Mouse (Mus musculus) hindbrain, postnatal 0 days (tissue): ENCODE results near the gene Slc6a2. TPM values are rescaled to one million over a fixed set of nuclear protein-coding genes. Genes with fewer than 3 reads are reported as not detected.

ENCODE experiments used
- ATAC-seq: fragments of 200-750 bp; cut with Nextera tagmentation; 2 replicates; pipeline ENCODE4 v1.8.0; 2017; ENCODE audit warnings: mild to moderate bottlenecking, moderate TSS enrichment, moderate library complexity
- DNase-seq: peaks from one replicate; pipeline ENCODE4 v3.0.0-alpha.2; 2015; ENCODE audit warnings: low spot score
- H3K27ac ChIP-seq: fragments of 300-500 bp; sonication (generic); 2 replicates; pipeline ENCODE4 v1.5.1; 2014; ENCODE audit warnings: mild to moderate bottlenecking
- H3K27me3 ChIP-seq: fragments of 300-500 bp; sonication (generic); 2 replicates; pipeline ENCODE4 v1.6.1; 2014; ENCODE audit warnings: low read length, mixed read lengths; ENCODE audit not compliant: insufficient read depth
- H3K36me3 ChIP-seq: fragments of 300-500 bp; sonication (generic); 2 replicates; pipeline ENCODE4 v1.6.1; 2014; ENCODE audit warnings: low read length, mixed read lengths; ENCODE audit not compliant: insufficient read depth
- H3K4me1 ChIP-seq: fragments of 300-500 bp; sonication (generic); 2 replicates; pipeline ENCODE4 v1.6.1; 2014; ENCODE audit warnings: antibody characterized with exemption, low read length, mixed read lengths; ENCODE audit not compliant: insufficient read depth
- H3K4me2 ChIP-seq: fragments of 300-500 bp; sonication (generic); 2 replicates; pipeline ENCODE4 v1.6.1; 2014; ENCODE audit warnings: low read depth, mild to moderate bottlenecking, low read length, moderate library complexity, mixed read lengths
- H3K4me3 ChIP-seq: fragments of 300-500 bp; sonication (generic); 2 replicates; pipeline ENCODE4 v1.5.1; 2014; ENCODE audit warnings: low read length
- H3K9ac ChIP-seq: fragments of 300-500 bp; sonication (generic); replicated peaks from 2 replicates; pipeline ENCODE4 v1.6.1; 2014; ENCODE audit warnings: mild to moderate bottlenecking, low read length, moderate library complexity, mixed read lengths
- H3K9me3 ChIP-seq: fragments of 300-500 bp; sonication (generic); 2 replicates; pipeline ENCODE4 v1.6.1; 2016; ENCODE audit warnings: low read length, mixed read lengths
- CTCF ChIP-seq: IDR thresholded peaks from 2 replicates; pipeline ENCODE4 v1.5.1; 2016; ENCODE audit warnings: antibody characterized with exemption, control low read depth, low read depth
- WGBS: fragments of 180-500 bp; shearing (Covaris S2); extraction: QIAGEN DNeasy Blood & Tissue Kit; methylation state at CpG from one replicate; pipeline ENCODE4 v1.1.7; 2014; 5-methylcytosine and 5-hydroxymethylcytosine counted together
- microRNA-seq, 2 experiments: library from miRNA; unstranded; fragments of <30 nt; microRNA quantifications; one replicate each; pipeline ENCODE4; 2016
- polyA plus RNA-seq: library from polyadenylated mRNA; unstranded; fragments of >200 nt; fragmentation: Nextera tagmentation; extraction: Ambion mirVana; gene quantifications from 2 replicates; pipeline ENCODE4 v1.2.1, GENCODE M21; 2015
- total RNA-seq: library from RNA; depleted of rRNA; stranded (reverse); fragments of >200 nt; gene quantifications from 2 replicates; pipeline ENCODE4 v1.2.3, GENCODE M21; 2014; rRNA removed

Slc6a2 gene
- total and polyA plus RNA-seq, 2 experiments from 2014 or later = 6.6 to 10.6 TPM

- Histone ChIP-seq H3K4me2 (no peak within 1 kb of the TSS), H3K4me1 (no peaks in the 10 kb centered on the region), H3K4me3 (no peak within 1 kb of the TSS), H3K9ac (no peak within 1 kb of the TSS), H3K27ac (no peak within 1 kb of the TSS), H3K9me3 (no peaks in the 10 kb centered on the region), H3K36me3 (no peaks in the 10 kb centered on the region), H3K27me3 (no peaks in the 10 kb centered on the region)
- DNase-seq = no peak
- TF ChIP-seq CTCF = no peak
- ATAC-seq = no peak
- WGBS = 92% methylated on average over 3 of the region's 3 CpGs
Measured at GRCm38 (mm10) chr8:93048092-93048491, 88.2 kb downstream of the Slc6a2 start, which contains the start of gene Ces1a. Ces1a (minus strand) TSS chr8:93048192.

DNA sequence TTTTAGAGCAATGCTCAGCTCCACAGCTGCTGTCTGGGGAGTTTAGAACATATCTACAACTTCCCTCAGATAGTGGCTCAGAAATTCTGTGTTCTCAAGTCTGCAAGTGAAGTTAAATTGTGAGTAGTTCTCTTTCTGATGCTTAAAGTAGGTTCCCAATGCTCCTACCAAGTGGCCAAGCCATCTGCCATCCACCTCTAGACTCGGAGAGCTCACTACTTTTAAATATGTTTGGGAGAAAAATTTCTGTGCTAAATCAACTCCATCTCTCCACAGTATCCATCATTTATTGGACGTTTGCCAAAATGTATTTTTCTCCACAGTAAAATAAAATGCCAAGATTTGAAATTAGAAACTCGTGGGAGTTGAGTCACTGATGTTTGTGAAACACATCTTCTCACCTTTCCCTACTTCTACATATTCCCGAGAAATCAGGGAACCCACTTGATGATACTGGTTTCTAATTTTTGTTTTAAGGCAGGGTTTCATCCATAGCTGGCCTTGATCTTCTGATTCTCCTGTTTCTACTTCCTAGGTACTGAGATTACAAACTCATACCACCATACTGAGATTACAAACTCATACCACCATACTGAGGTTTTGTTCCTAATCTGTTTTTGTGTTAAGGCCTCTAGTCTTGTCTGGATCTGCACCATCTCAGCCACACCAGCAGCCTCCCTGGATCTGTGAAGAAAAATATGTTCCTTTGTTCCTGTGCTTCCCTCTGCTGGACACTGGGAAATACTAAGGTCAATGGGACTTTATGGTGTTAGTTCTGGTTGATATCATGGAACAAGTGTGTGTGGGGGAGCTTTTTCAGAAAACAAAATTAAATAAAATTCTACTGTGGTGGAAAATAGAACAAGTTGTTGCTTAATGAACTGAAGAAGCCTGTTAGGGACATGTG lies 88.9 kb downstream of the Slc6a2 start:
- H3K36me3 ChIP-seq = no peaks in the 10 kb centered on the region
- H3K9me3 ChIP-seq = no peaks in the 10 kb centered on the region
- no peak overlapping the region for H3K4me3 ChIP-seq
- no peaks in the 10 kb centered on the region for H3K4me1 ChIP-seq
- H3K9ac ChIP-seq = no peak overlapping the region
- ATAC-seq (no peak), DNase-seq (no peak)
- H3K4me2 ChIP-seq = no peak overlapping the region
- 61% methylated on average over 4 of the region's 4 CpGs for WGBS
- H3K27ac ChIP-seq = no peak overlapping the region
- H3K27me3 ChIP-seq = no peaks in the 10 kb centered on the region
- TF ChIP-seq CTCF = peak; percentile 29

Small RNA genes lying within 50 kb of the gene (microRNA-seq; reads per million reads assigned to microRNA genes)
- 0 reads per million in 2 experiments for gene Gm22151

Other genes with a start within 250 kb of the Slc6a2 start
- gene Mmp2, start 132.8 kb upstream of the Slc6a2 start, total RNA-seq = 12.7 and 16.9 TPM in 2 replicates
- gene Mmp2, start 132.8 kb upstream of the Slc6a2 start, polyA plus RNA-seq = 13.0 and 16.1 TPM in 2 replicates
- gene Lpcat2, start 104.7 kb upstream of the Slc6a2 start, total RNA-seq = 6.2 and 10.9 TPM in 2 replicates
- gene Lpcat2, start 104.7 kb upstream of the Slc6a2 start, polyA plus RNA-seq = 12.7 and 12.8 TPM in 2 replicates
- 0.68 TPM in 1 of 2 replicates, not detected in the other for gene Capns2, start 58.7 kb upstream of the Slc6a2 start, total RNA-seq
- not detected in 2 replicates for gene Capns2, start 58.7 kb upstream of the Slc6a2 start, polyA plus RNA-seq
- not detected in 2 replicates for gene Ces1a, start 88.1 kb downstream of the Slc6a2 start, total RNA-seq
- gene Ces1a, start 88.1 kb downstream of the Slc6a2 start, polyA plus RNA-seq = not detected in 2 replicates
- gene Ces1b, start 119.9 kb downstream of the Slc6a2 start, total RNA-seq = not detected in 2 replicates
- gene Ces1b, start 119.9 kb downstream of the Slc6a2 start, polyA plus RNA-seq = not detected in 2 replicates
- not detected in 2 replicates for gene Ces1c, start 171.2 kb downstream of the Slc6a2 start, total RNA-seq
- not detected in 2 replicates for gene Ces1c, start 171.2 kb downstream of the Slc6a2 start, polyA plus RNA-seq
- not detected in 2 replicates for gene Ces1d, start 237.8 kb downstream of the Slc6a2 start, total RNA-seq
- 0.11 and 0.15 TPM in 2 replicates for gene Ces1d, start 237.8 kb downstream of the Slc6a2 start, polyA plus RNA-seq